Mouse (Mus musculus): ENCODE results near the gene Spata3.

Gene Spata3

GRCm38 (mm10) chr1:86021365-86021989 is 4.9 kb downstream of the Spata3 start:
- ATAC-seq (ENCODE audit: insufficient number of reproducible peaks, low FRiP score, low TSS enrichment): no peak

- ATAC-seq (ENCODE audit: insufficient number of reproducible peaks, low FRiP score, low TSS enrichment): peak; percentile 56; the same call in 1 of the 2 replicates
Observed at GRCm38 (mm10) chr1:86032273-86032987, 15.8 kb downstream of the Spata3 start.

DNA sequence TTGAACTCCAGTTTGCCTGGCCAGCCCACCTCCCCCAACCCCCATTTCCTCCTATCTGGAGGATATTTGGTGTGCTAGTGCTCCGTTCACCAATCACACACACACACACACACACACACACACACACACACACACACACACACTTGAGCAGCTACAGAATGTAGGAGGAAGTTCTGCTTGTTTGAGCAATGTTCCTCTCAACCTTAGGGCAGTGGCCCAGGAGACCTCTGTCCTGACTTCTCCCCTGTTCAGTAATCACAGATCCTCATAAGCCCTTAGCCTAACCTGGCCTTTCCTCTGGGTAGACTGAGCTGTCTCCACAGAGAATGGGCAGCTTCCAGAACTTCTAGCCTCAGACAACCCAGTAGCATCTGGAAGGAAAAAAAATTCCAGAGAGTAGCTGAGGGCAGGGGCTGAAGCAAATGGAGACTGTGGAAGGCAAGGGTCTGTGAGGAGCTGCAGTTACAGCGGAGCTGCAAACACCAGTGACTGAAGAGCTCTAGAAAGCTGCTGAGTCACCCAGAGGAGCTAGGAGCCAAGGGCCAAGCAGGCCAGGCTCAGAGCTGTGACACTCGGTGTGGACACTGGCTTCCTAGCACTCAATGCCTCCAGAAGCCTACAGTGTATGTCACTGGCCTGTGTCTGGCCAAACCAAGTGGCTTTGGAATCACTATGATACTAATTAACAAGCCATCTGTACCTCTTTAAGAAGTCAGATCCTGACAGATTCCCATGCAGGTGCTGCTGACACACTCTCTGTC is 21.8 kb downstream of the Spata3 start:
- peak; percentile 68 for ATAC-seq (ENCODE audit: insufficient number of reproducible peaks, low FRiP score, low TSS enrichment)

GRCm38 (mm10) chr1:86040131-86040530 is 23.5 kb downstream of the Spata3 start:
- ATAC-seq (ENCODE audit: insufficient number of reproducible peaks, low FRiP score, low TSS enrichment): no peak

DNA sequence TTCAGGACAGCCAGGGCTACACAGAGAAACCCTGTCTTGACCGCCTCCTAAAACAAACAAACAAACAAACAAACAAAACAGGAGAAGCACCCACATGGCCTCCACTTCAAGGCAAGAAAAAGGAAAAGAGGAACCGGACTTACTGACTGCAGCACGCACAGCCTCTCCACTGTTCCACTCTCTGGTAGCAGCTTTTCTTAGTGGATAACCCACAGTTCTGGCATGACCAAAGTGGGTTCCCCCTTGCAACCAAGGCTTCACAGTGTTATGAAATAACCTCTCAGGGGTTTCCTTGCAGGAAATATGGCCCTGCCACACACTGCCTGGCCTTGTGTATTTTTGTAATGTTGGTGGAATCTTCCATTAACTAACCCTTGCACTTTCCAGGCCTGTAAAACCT is 24.2 kb downstream of the Spata3 start:
- ATAC-seq (ENCODE audit: insufficient number of reproducible peaks, low FRiP score, low TSS enrichment): no peak

- ATAC-seq (ENCODE audit: insufficient number of reproducible peaks, low FRiP score, low TSS enrichment): no peak
Observed at GRCm38 (mm10) chr1:86045056-86045455, 28.4 kb downstream of the Spata3 start.

DNA sequence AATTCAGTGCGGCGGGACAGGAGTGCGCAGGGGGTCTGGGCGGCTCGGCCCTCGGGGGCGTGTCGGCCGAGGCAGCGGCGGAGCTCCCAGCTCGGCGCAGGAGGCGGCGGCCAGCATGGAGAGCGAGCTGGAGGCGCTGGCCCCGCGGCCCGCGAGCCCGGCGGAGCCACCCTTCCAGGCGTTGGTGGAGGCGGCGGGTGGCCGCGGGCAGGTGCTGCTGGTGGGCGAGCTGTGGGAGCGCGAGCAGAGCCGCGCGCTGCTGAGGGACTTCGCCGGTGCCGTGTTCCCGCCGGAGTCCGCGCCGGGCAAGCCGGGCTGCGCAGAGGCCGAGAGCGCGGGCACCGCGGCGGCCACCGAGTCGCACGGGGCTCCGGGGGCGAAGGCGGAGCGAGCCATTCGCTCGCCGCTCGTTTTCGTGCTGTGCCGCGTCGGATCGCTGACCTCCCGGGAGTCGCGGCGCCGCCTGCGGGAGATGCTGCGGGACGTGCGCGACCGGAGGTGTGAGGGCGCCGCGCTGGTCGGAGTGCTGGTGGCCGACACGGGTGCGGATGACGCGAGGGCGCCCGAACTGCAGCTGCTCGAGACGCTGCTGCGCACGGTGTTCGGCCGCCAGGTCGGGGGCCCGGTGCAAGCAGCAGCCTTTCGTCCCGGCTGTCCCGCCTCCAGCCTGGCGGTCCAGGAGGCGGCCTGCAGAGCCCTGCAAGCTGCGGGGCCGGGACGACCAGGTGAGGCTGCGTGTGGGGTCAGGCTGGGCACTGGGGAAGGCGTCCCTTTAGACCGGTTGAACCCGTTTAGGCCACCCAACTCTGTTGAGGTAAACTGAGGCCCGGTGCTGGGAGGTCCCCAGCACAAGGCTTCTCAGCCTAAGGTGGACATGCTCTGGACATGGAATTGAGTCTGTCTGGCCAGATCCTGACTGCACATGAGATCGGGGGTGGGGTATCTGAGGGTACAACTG is 29.5 kb downstream of the Spata3 start, which contains the start of gene 2810459M11Rik:
Gene 2810459M11Rik (plus strand): TSS at position 16 of the 958 bp plus-strand sequence.
- 0 out of 2 replicates have a peak, but pooled peaks have one; percentile 41 for ATAC-seq (ENCODE audit: insufficient number of reproducible peaks, low FRiP score, low TSS enrichment)

- no peak for ATAC-seq (ENCODE audit: insufficient number of reproducible peaks, low FRiP score, low TSS enrichment)
Observed at GRCm38 (mm10) chr1:86046833-86047563, 30.4 kb downstream of the Spata3 start.

- no peak for ATAC-seq (ENCODE audit: insufficient number of reproducible peaks, low FRiP score, low TSS enrichment)
Observed at GRCm38 (mm10) chr1:86048231-86048630, 31.6 kb downstream of the Spata3 start.

- ATAC-seq (ENCODE audit: insufficient number of reproducible peaks, low FRiP score, low TSS enrichment): no peak
Observed at GRCm38 (mm10) chr1:86048744-86049143, 32.1 kb downstream of the Spata3 start.

DNA sequence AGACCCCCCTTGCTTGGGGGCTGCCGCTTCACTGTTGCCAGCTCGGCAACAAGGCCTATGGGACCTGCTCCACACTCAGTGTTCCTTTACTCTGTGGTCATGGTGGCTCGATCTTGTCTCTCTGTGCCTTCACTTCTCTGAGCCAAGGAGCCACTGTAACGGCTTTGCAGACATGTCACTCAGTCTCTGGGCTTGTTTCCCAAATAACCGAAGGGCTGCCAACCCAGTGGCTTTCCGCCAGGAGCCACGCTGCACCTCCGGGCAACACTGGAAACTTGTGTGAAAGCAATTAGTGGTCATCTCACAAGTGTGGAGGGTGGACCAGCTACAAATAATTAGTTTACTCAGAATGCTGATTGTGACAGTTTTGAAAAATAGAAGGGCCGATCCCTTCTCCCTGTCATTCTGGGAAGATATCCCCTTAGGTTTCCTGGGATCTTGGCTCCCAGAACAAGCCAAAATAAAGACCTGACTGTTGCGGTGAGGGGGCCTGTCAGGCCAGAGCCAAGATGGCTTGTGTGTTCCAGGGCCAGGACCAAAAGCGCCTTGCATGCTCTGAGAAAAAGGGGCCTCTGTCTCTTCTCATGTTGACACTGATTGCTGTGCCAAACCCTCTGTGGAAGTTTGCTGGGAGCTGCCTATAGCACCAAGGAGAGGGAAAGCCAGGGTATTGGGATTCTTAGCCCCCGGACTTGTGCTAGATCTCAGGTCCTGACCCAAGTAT is 36.7 kb downstream of the Spata3 start:
- ATAC-seq (ENCODE audit: insufficient number of reproducible peaks, low FRiP score, low TSS enrichment): peak; percentile 76; the same call in 1 of the 2 replicates

DNA sequence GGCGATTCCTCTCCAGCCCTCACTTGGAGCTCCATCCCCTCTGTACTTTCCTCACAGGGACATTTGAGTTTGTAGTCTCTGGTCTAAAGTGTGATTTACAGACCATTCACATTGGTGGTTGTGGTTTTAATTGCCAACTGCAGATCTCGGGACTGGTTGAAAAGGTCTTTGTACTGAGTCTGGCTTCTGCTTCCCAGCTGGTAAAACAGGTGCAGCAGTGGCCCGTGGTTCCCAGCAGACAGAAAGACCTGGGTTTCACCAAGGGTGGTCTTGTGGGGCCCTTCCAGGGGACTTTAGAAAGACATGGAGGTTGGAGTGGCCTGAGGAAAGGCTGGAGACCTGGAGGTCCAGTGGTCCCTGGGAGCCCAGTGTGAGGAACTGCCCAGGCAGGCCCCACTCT is 38.3 kb downstream of the Spata3 start:
- no peak for ATAC-seq (ENCODE audit: insufficient number of reproducible peaks, low FRiP score, low TSS enrichment)

GRCm38 (mm10) chr1:86056284-86056683 is 39.7 kb downstream of the Spata3 start:
- no peak for ATAC-seq (ENCODE audit: insufficient number of reproducible peaks, low FRiP score, low TSS enrichment)

DNA sequence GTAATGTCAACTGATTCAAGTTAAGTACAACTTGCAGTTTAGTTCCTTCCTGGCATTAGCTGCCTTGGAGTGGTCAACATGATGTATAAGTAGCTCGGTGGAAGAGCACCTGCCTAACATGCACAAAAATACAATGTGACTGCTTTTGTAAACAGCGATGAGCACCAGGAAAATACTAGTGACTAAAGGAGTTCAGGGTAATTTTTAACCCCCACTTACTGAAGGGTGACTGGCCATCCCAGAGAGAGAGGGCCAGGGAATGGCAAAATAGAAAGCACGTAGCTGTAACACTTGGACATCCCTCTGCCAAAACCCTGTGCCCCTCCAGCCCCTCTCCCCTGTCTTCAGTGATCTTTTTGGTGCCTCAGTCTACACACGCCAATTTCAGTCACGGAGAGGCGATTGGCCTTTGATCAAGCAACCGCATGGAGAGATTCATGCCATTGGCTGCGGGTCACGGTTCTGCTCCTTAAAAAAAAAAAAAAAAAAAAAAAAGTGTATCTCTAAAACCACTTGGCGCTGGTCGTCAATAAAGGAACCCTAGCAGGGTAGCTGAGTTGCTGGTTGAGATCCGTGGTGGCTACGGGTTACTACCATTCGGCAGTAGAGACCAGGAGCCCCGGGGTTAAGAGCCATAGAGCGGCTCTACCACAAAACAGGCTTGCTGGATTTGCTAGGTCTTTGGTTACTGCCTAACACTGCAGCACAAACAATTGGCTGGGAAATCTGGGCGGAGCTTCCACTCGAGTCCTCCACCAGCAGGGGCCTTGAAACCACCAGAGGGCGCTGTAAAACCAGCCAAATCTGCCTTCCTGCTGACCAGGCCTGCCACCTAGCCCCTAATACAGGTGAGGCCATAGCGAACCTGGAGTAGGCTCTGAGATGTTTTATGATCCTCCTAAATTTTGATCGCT is 42.5 kb downstream of the Spata3 start:
- peak; percentile 88 for ATAC-seq (ENCODE audit: insufficient number of reproducible peaks, low FRiP score, low TSS enrichment)

DNA sequence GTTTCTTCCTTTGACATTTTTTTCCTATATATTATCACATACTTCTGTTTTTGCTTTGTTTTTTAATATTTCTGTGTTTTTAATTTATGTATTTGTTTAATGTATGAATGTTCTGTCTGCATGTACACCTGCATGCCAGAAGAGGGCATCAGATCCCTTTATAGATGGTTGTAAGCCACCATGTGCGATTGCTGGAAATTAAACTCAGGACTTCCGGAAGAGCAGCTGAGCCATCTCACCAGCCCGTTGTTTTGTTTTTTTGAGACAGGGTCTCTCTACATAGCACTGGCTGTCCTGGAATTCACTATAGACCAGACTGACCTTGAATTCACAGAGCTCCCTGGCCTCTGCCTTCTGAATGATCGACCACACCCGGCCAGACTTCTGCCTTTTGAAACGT is 45.9 kb downstream of the Spata3 start:
- ATAC-seq (ENCODE audit: insufficient number of reproducible peaks, low FRiP score, low TSS enrichment): no peak

- ATAC-seq (ENCODE audit: insufficient number of reproducible peaks, low FRiP score, low TSS enrichment): peak; percentile 79
Observed at GRCm38 (mm10) chr1:86064271-86064991, 47.8 kb downstream of the Spata3 start, which contains the start of gene Psmd1. Gene Psmd1, plus strand, starts transcription at chr1:86064387.

- no peak for ATAC-seq (ENCODE audit: insufficient number of reproducible peaks, low FRiP score, low TSS enrichment)
Observed at GRCm38 (mm10) chr1:86076565-86076964, 59.9 kb downstream of the Spata3 start.

All from cerebellum, adult (tissue).